Mouse (Mus musculus) thymus, postnatal 4 days (tissue): ENCODE results near the gene Sh2b3.

Experiments used
- DNase-seq: peaks from one replicate; pipeline ENCODE4 v3.0.0; 2021

The Sh2b3 gene

GRCm38 (mm10) chr5:121843138-121843905 lies 5.9 kb upstream of the Sh2b3 start:
- DNase-seq, result peak; percentile 72

GRCm38 (mm10) chr5:121842665-121843118 lies 5.2 kb upstream of the Sh2b3 start:
- DNase-seq, result peak; percentile 94

- no peak for DNase-seq
Observed at GRCm38 (mm10) chr5:121841973-121842372, 4.5 kb upstream of the Sh2b3 start.

GRCm38 (mm10) chr5:121841516-121841915 lies 4.1 kb upstream of the Sh2b3 start:
- no peak for DNase-seq

- DNase-seq, result no peak
Observed at GRCm38 (mm10) chr5:121839128-121839473, 1.7 kb upstream of the Sh2b3 start.

- peak; percentile 68 for DNase-seq
Observed at GRCm38 (mm10) chr5:121838341-121839127, 1.1 kb upstream of the Sh2b3 start.

GRCm38 (mm10) chr5:121836692-121837415 lies 592 bp downstream of the Sh2b3 start:
- DNase-seq, result peak; percentile 95

- DNase-seq, result no peak
Observed at GRCm38 (mm10) chr5:121835949-121836691, 1.3 kb downstream of the Sh2b3 start.

GRCm38 (mm10) chr5:121834991-121835747 lies 2.3 kb downstream of the Sh2b3 start:
- DNase-seq, result peak; percentile 30

- no peak for DNase-seq
Observed at GRCm38 (mm10) chr5:121834241-121834606, 3.2 kb downstream of the Sh2b3 start.

GRCm38 (mm10) chr5:121833572-121834240 lies 3.7 kb downstream of the Sh2b3 start:
- DNase-seq, result peak; percentile 70

GRCm38 (mm10) chr5:121833159-121833558 lies 4.3 kb downstream of the Sh2b3 start:
- DNase-seq, result no peak

- no peak for DNase-seq
Observed at GRCm38 (mm10) chr5:121832376-121833155, 4.9 kb downstream of the Sh2b3 start.

- DNase-seq, result no peak
Observed at GRCm38 (mm10) chr5:121831002-121831601, 6.3 kb downstream of the Sh2b3 start.

- DNase-seq, result no peak
Observed at GRCm38 (mm10) chr5:121828491-121829432, 8.7 kb downstream of the Sh2b3 start.

- no peak for DNase-seq
Observed at GRCm38 (mm10) chr5:121827876-121828275, 9.6 kb downstream of the Sh2b3 start.

- DNase-seq, result no peak
Observed at GRCm38 (mm10) chr5:121825606-121826005, 11.8 kb downstream of the Sh2b3 start.

- no peak for DNase-seq
Observed at GRCm38 (mm10) chr5:121824121-121824520, 13.3 kb downstream of the Sh2b3 start.

- DNase-seq, result no peak
Observed at GRCm38 (mm10) chr5:121823668-121824067, 13.8 kb downstream of the Sh2b3 start.
